Mouse (Mus musculus): Measurements from ENCODE around the gene Ing5. TPM values are rescaled to one million over a fixed set of nuclear protein-coding genes. Genes with fewer than 3 reads are reported as not detected.
"Not testable (repeated sequence)": the region's sequence is repeated elsewhere in the genome, so short reads cannot be mapped to it uniquely, and the experiment has no call there.

Gene Ing5
- total RNA-seq, 2 experiments from 2014 or later, result 7.3 to 9.1 TPM

- intact Hi-C loops (cut with DNase I), result loop anchor here (10.0 kb wide), 1 partner anchor 236 kb away; no protein-coding TSS in a partner anchor
- DNase-seq (ENCODE audit: low spot score in 2 of 2), result not testable (repeated sequence)
These were observed 34.8 kb downstream of the Ing5 start for GRCm38 (mm10) chr1:93838569-93838968.

GRCm38 (mm10) chr1:93845766-93846366, 42.1 kb downstream of the Ing5 start:
- intact Hi-C loops (cut with DNase I); DNase-seq (ENCODE audit: low spot score in 2 of 2): not testable (repeated sequence)

GRCm38 (mm10) chr1:93855790-93856189, 52.0 kb downstream of the Ing5 start:
- intact Hi-C loops (cut with DNase I); DNase-seq (ENCODE audit: low spot score in 2 of 2): not testable (repeated sequence)

GRCm38 (mm10) chr1:93857370-93857769, 53.6 kb downstream of the Ing5 start:
- no peak for DNase-seq (ENCODE audit: low spot score in 2 of 2)
- intact Hi-C loops (cut with DNase I), result no loop called here

DNA sequence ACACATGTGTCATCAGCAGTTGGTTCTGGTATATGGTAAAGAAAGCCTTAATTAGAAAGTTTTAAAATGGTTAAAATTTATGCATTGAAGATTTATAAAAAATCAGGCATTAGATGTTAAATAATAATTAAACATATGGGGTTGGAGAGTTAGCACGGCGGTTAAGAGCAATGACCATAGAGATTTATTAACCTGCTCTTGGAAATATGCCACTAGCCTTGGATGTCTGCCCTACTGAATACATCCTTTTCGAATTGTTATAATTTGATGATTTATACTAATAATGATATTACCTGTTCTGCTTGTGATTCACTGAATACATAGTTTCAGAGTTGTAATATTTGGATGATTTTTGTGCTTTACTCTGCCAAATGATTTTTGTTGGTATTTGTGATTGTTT, 54.2 kb downstream of the Ing5 start:
- DNase-seq (ENCODE audit: low spot score in 2 of 2), result no peak
- intact Hi-C loops (cut with DNase I), result loop anchor here (2.0 kb wide), 1 partner anchor 63 kb away; no protein-coding TSS in a partner anchor

DNA sequence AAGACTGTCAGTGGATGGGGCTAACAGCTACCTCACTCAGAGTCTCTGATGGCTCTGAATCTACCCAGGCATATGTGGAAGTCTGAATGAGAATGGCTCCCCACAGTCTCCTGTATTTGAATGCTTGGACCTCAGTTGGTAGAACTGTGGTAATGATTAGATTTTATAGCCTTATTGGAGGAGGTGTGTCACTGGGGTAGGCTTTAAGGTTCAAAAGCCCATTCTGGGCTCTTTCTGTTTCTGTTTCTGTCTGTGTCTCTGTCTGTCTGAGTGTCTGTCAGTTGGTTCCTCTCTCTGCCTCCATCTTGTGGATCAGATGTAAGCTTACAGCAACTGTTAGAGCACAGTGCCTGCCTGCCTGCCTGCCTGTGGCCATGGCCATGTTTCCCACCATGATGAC, 55.9 kb downstream of the Ing5 start:
- intact Hi-C loops (cut with DNase I), result loop anchor here (2.0 kb wide), 1 partner anchor 61 kb away; no protein-coding TSS in a partner anchor
- DNase-seq (ENCODE audit: low spot score in 2 of 2), result no peak

DNA sequence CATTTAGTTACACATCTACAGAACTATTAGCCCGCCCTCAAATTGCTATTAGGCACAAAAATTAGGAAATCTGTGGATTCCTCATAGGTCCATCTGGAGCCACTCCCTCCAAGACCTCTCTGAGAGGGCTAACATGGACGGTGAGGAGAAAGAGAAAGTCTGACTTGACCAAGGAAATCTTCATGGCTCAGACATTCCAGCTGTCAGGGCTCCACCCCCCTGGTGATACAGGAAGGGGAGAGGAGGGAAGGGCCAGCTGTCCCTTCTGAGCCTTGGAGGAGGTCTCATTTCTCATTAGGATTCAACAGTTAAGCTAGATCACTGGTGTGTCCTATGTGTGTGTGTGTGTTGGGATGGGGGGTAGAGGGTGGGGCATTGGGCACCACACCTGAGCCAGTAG, 57.3 kb downstream of the Ing5 start, which contains the start of gene Gal3st2:
Gene Gal3st2, plus strand, starts transcription at position 259 of the 400 bp plus-strand sequence.
- intact Hi-C loops (cut with DNase I), result not testable (repeated sequence)

More for the DNA sequence above, 57.3 kb downstream of the Ing5 start, which contains the start of gene Gal3st2:
- not testable (repeated sequence) for DNase-seq (ENCODE audit: low spot score in 2 of 2)

Other genes starting within 250 kb of the Ing5 start
- 100 to 1,000 TPM; 382 to 402 TPM for gene Stk25, start 145.3 kb upstream of the Ing5 start, total RNA-seq (2021)
- gene Bok, start 118.3 kb upstream of the Ing5 start, total RNA-seq (2021), result 10 to 100 TPM; 19.1 to 20.5 TPM
- 10 to 100 TPM; 68.3 to 76.7 TPM for gene Atg4b, start 52.5 kb upstream of the Ing5 start, total RNA-seq (2021)
- gene Thap4, start 49.1 kb upstream of the Ing5 start, total RNA-seq (2021), result 10 to 100 TPM; 31.2 to 34.2 TPM
- 10 to 100 TPM; 58.6 to 61.5 TPM for gene Dtymk, start 2.0 kb upstream of the Ing5 start, total RNA-seq (2021)
- gene D2hgdh, start 20.9 kb downstream of the Ing5 start, total RNA-seq (2021), result 10 to 100 TPM in 1 of 2 experiments, 1 to 10 TPM in 1; 10.0 to 11.8 TPM
- under 1 TPM in 1 of 2 experiments, not detected in 1; 0.15 TPM for gene Gal3st2, start 57.3 kb downstream of the Ing5 start, total RNA-seq (2021)
- gene Gal3st2b, start 114.3 kb downstream of the Ing5 start, total RNA-seq (2021), result under 1 TPM; 0.33 to 0.68 TPM
- gene Gal3st2c, start 186.5 kb downstream of the Ing5 start, total RNA-seq (2021), result under 1 TPM in 1 of 2 experiments, not detected in 1; 0.04 TPM
- gene Neu4, start 216.5 kb downstream of the Ing5 start, total RNA-seq (2021), result 10 to 100 TPM; 12.8 to 13.4 TPM
- not detected for gene Pdcd1, start 248.6 kb downstream of the Ing5 start, total RNA-seq (2021)